Mouse (Mus musculus): Measurements from ENCODE around the gene Rin1. TPM values are rescaled to one million over a fixed set of nuclear protein-coding genes. Genes with fewer than 3 reads are reported as not detected.
A peak's percentile ranks its signal among the peaks of the same experiment; 100 is the strongest.
"Not testable (repeated sequence)": the region's sequence is repeated elsewhere in the genome, so short reads cannot be mapped to it uniquely, and the experiment has no call there.

Gene Rin1
- total RNA-seq, 2 experiments from 2014 or later: 92.7 to 93.9 TPM

GRCm38 (mm10) chr19:5085145-5085863, 35.0 kb downstream of the Rin1 start, which contains the start of gene Tmem151a:
TSS of gene Tmem151a (minus strand) at chr19:5085531.
- intact Hi-C loops (cut with DNase I): no loop called here
- DNase-seq (ENCODE audit: low spot score in 2 of 2): peak in 1 of 2 experiments; percentile 58

- DNase-seq (ENCODE audit: low spot score in 2 of 2): peak in 1 of 2 experiments; percentile 7
- intact Hi-C loops (cut with DNase I): not testable (repeated sequence)
These were observed 36.3 kb downstream of the Rin1 start for GRCm38 (mm10) chr19:5086533-5086932.

GRCm38 (mm10) chr19:5087884-5088728, 37.8 kb downstream of the Rin1 start, which contains the start of gene Yif1a:
TSS of gene Yif1a (plus strand) at chr19:5088538.
- peak; percentile 95 to 100 for DNase-seq (ENCODE audit: low spot score in 2 of 2)
- intact Hi-C loops (cut with DNase I): no loop called here

- no peak for DNase-seq (ENCODE audit: low spot score in 2 of 2)
- intact Hi-C loops (cut with DNase I): no loop called here
These were observed 39.0 kb downstream of the Rin1 start for GRCm38 (mm10) chr19:5089324-5089723.

- intact Hi-C loops (cut with DNase I): no loop called here
- DNase-seq (ENCODE audit: low spot score in 2 of 2): peak in 1 of 2 experiments; percentile 9
These were observed 41.8 kb downstream of the Rin1 start for GRCm38 (mm10) chr19:5092083-5092482.

- intact Hi-C loops (cut with DNase I): loop anchor here (1.0 kb wide), 1 partner anchor 58 kb away; no protein-coding TSS in a partner anchor
- peak in 1 of 2 experiments; percentile 36 for DNase-seq (ENCODE audit: low spot score in 2 of 2)
These were observed 43.4 kb downstream of the Rin1 start for GRCm38 (mm10) chr19:5093481-5094242.

GRCm38 (mm10) chr19:5094243-5094632, 44.0 kb downstream of the Rin1 start:
- intact Hi-C loops (cut with DNase I): loop anchor here (1.0 kb wide), 1 partner anchor 57 kb away; no protein-coding TSS in a partner anchor
- DNase-seq (ENCODE audit: low spot score in 2 of 2): peak; percentile 98 to 99

- no peak for DNase-seq (ENCODE audit: low spot score in 2 of 2)
- intact Hi-C loops (cut with DNase I): loop anchor here (1.0 to 5.0 kb wide), 2 partner anchors 42 to 56 kb away; no protein-coding TSS in a partner anchor
These were observed 44.6 kb downstream of the Rin1 start for GRCm38 (mm10) chr19:5094746-5095417.

GRCm38 (mm10) chr19:5095887-5096474, 45.7 kb downstream of the Rin1 start:
- intact Hi-C loops (cut with DNase I): loop anchor here (5.0 kb wide), 1 partner anchor 41 kb away; no protein-coding TSS in a partner anchor
- DNase-seq (ENCODE audit: low spot score in 2 of 2): no peak

- DNase-seq (ENCODE audit: low spot score in 2 of 2): no peak
- intact Hi-C loops (cut with DNase I): loop anchor here (5.0 kb wide), 1 partner anchor 40 kb away; no protein-coding TSS in a partner anchor
These were observed 47.5 kb downstream of the Rin1 start for GRCm38 (mm10) chr19:5097521-5098362.

GRCm38 (mm10) chr19:5098363-5099143, 48.3 kb downstream of the Rin1 start, which contains the start of gene Cnih2:
TSS of gene Cnih2 (minus strand) at chr19:5098521.
- intact Hi-C loops (cut with DNase I): loop anchor here (5.0 kb wide), 1 partner anchor 39 kb away; no protein-coding TSS in a partner anchor
- peak; percentile 75 to 81 for DNase-seq (ENCODE audit: low spot score in 2 of 2)

- intact Hi-C loops (cut with DNase I): no loop called here
- DNase-seq (ENCODE audit: low spot score in 2 of 2): peak in 1 of 2 experiments; percentile 23
These were observed 55.8 kb downstream of the Rin1 start for GRCm38 (mm10) chr19:5106074-5106473.

Other genes with a start within 250 kb of the Rin1 start
- gene Gm21992, start 238.9 kb upstream of the Rin1 start, total RNA-seq (2021): 10 to 100 TPM; 21.8 to 21.9 TPM
- 10 to 100 TPM; 49.9 to 59.8 TPM for gene Rbm14, start 238.8 kb upstream of the Rin1 start, total RNA-seq (2021)
- gene Ccs, start 211.1 kb upstream of the Rin1 start, total RNA-seq (2021): 10 to 100 TPM; 32.0 to 32.8 TPM
- 1 to 10 TPM; 1.8 to 2.4 TPM for gene Ccdc87, start 211.1 kb upstream of the Rin1 start, total RNA-seq (2021)
- gene Ctsf, start 195.4 kb upstream of the Rin1 start, total RNA-seq (2021): 100 to 1,000 TPM; 106 to 113 TPM
- 1 to 10 TPM; 1.1 to 1.9 TPM for gene Actn3, start 172.6 kb upstream of the Rin1 start, total RNA-seq (2021)
- gene Zdhhc24, start 171.8 kb upstream of the Rin1 start, total RNA-seq (2021): 10 to 100 TPM; 25.0 to 25.9 TPM
- 10 to 100 TPM; 41.5 to 44.1 TPM for gene Bbs1, start 143.9 kb upstream of the Rin1 start, total RNA-seq (2021)
- gene Dpp3, start 122.2 kb upstream of the Rin1 start, total RNA-seq (2021): 10 to 100 TPM; 43.6 to 44.4 TPM
- gene Peli3, start 107.4 kb upstream of the Rin1 start, total RNA-seq (2021): 10 to 100 TPM; 19.6 to 26.1 TPM
- 10 to 100 TPM; 52.6 to 58.0 TPM for gene Mrpl11, start 88.3 kb upstream of the Rin1 start, total RNA-seq (2021)
- gene Npas4, start 60.2 kb upstream of the Rin1 start, total RNA-seq (2021): 10 to 100 TPM; 12.4 to 24.4 TPM
- 10 to 100 TPM; 14.1 to 15.0 TPM for gene Slc29a2, start 26.6 kb upstream of the Rin1 start, total RNA-seq (2021)
- gene B4gat1, start 11.7 kb upstream of the Rin1 start, total RNA-seq (2021): 100 to 1,000 TPM; 126 to 132 TPM
- 1 to 10 TPM; 3.6 to 5.2 TPM for gene AC124502.3, start 11.6 kb upstream of the Rin1 start, total RNA-seq (2021)
- gene Brms1, start 9.1 kb upstream of the Rin1 start, total RNA-seq (2021): 10 to 100 TPM; 20.2 to 23.6 TPM
- 1 to 10 TPM; 4.6 to 5.4 TPM for gene Cd248, start 17.6 kb downstream of the Rin1 start, total RNA-seq (2021)
- gene Tmem151a, start 35.0 kb downstream of the Rin1 start, total RNA-seq (2021): 100 to 1,000 TPM; 163 to 164 TPM
- 10 to 100 TPM; 24.6 to 26.0 TPM for gene Yif1a, start 38.1 kb downstream of the Rin1 start, total RNA-seq (2021)
- gene Cnih2, start 48.0 kb downstream of the Rin1 start, total RNA-seq (2021): 100 to 1,000 TPM; 274 to 282 TPM
- gene Rab1b, start 56.6 kb downstream of the Rin1 start, total RNA-seq (2021): 100 to 1,000 TPM; 157 to 159 TPM
- gene Klc2, start 68.1 kb downstream of the Rin1 start, total RNA-seq (2021): 100 to 1,000 TPM; 245 to 251 TPM
- gene Pacs1, start 222.6 kb downstream of the Rin1 start, total RNA-seq (2021): 10 to 100 TPM; 60.3 to 62.2 TPM
- 100 to 1,000 TPM; 196 to 198 TPM for gene Sf3b2, start 245.0 kb downstream of the Rin1 start, total RNA-seq (2021)
- gene Gal3st3, start 247.8 kb downstream of the Rin1 start, total RNA-seq (2021): 10 to 100 TPM; 84.3 to 92.4 TPM